Mouse (Mus musculus): ENCODE data around the gene Pla2g4e.

- TF ChIP-seq CTCF (IDR thresholded peaks at IDR 0.05; ENCODE audit: extremely low read depth, insufficient read length, insufficient replicate concordance, low read depth, low read length) (no peak), POLR2A (IDR thresholded peaks at IDR 0.05; ENCODE audit: low read depth, low read length) (no peak)
Measured at GRCm38 (mm10) chr2:120243995-120244394, 1.1 kb downstream of the Pla2g4e start.
